Mouse (Mus musculus) liver, embryonic 13.5 days (tissue): Measurements from ENCODE around the gene Atp6v1f. TPM values are rescaled to one million over a fixed set of nuclear protein-coding genes. Genes with fewer than 3 reads are reported as not detected.

Experiments used
- ATAC-seq: fragments of 200-750 bp; cut with Nextera tagmentation; 2 replicates; pipeline ENCODE4 v1.8.0; 2017; ENCODE audit warnings: low read depth, mild to moderate bottlenecking, moderate number of reproducible peaks, moderate library complexity
- DNase-seq: peaks from one replicate; pipeline ENCODE4 v3.0.0; 2022
- H3K27ac ChIP-seq: fragments of 300-500 bp; sonication (generic); 2 replicates; pipeline ENCODE4 v1.5.1; 2015; ENCODE audit warnings: moderate library complexity, mild to moderate bottlenecking, inconsistent platforms
- H3K27me3 ChIP-seq: fragments of 300-500 bp; sonication (generic); 2 replicates; pipeline ENCODE4 v1.6.1; 2015; ENCODE audit warnings: mild to moderate bottlenecking, inconsistent platforms
- H3K36me3 ChIP-seq: fragments of 300-500 bp; sonication (generic); 2 replicates; pipeline ENCODE4 v1.6.1; 2015; ENCODE audit warnings: mild to moderate bottlenecking, inconsistent platforms
- H3K4me1 ChIP-seq: fragments of 300-500 bp; sonication (generic); replicated peaks from 2 replicates; pipeline ENCODE4 v1.6.1; 2015; ENCODE audit warnings: inconsistent platforms
- H3K4me2 ChIP-seq: fragments of 300-500 bp; sonication (generic); 2 replicates; pipeline ENCODE4 v1.6.1; 2015; ENCODE audit warnings: inconsistent platforms, mild to moderate bottlenecking, moderate library complexity
- H3K4me3 ChIP-seq: fragments of 300-500 bp; sonication (generic); replicated peaks from 2 replicates; pipeline ENCODE4 v1.5.1; 2015; ENCODE audit warnings: mild to moderate bottlenecking, inconsistent platforms
- H3K9ac ChIP-seq: fragments of 300-500 bp; sonication (generic); 2 replicates; pipeline ENCODE4 v1.6.1; 2015; ENCODE audit warnings: mild to moderate bottlenecking, inconsistent platforms
- H3K9me3 ChIP-seq: fragments of 300-500 bp; sonication (generic); replicated peaks from 2 replicates; pipeline ENCODE4 v1.6.1; 2016; ENCODE audit warnings: inconsistent platforms
- WGBS: fragments of 180-500 bp; shearing (Covaris S2); methylation state at CpG from one replicate; pipeline ENCODE4 v1.1.7; 2015; ENCODE audit not compliant: insufficient replicate concordance; 5-methylcytosine and 5-hydroxymethylcytosine counted together
- polyA plus RNA-seq: library from polyadenylated mRNA; unstranded; fragments of >200 nt; fragmentation: Nextera tagmentation; extraction: Ambion mirVana; gene quantifications from 2 replicates; pipeline ENCODE4 v1.2.1, GENCODE M21; 2015

Atp6v1f gene
- polyA plus RNA-seq, 1 experiment from 2014 or later = 152 TPM

DNA sequence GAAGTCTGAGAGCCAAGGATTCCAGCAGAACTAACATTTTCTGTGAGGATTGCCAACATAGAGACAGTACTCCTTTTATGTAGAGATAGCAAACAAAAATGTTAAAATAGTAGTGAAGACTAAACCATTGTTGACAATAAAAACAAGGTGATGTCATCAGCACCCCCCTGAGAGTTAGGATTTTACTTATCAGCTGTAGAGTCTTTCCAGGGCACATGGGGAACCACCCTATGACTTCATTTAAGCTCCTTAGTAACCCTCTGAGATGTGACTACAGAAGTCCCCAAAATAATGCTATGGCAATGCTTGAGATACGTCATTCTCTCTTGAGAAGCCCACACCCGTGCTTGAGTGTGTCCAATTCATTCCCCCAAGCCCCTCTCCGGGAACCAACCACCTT, 4.1 kb upstream of the Atp6v1f start:
- Histone ChIP-seq H3K4me3 (no peak overlapping the region), H3K4me1 (peaks cover 2% of the 10 kb centered on the region), H3K4me2 (no peak overlapping the region), H3K27me3 (no peaks in the 10 kb centered on the region), H3K36me3 (no peaks in the 10 kb centered on the region), H3K27ac (no peak overlapping the region), H3K9me3 (no peaks in the 10 kb centered on the region), H3K9ac (no peak overlapping the region)
- no peak for ATAC-seq
- 50% methylated on average over 3 of the region's 3 CpGs for WGBS
- no peak for DNase-seq

DNA sequence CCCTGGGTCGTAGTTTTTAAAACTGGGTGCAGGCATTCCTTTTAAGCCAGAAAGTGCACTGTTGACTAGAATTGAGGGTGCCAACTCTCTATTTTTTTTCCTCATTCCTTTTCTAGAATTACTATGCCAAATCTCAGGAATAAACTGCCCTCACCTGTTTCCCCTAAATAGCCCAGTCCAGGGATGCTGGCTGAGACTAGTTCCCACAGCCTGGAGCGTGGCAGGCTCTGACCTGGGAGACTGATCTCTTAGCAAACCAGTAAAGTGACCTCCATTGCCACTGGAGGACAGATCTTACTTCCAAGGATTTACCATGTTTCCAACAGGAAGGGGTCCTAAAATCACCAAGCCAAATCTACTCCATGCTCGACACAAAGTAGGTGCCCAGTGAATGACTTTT, 1.3 kb downstream of the Atp6v1f start:
- Histone ChIP-seq H3K27ac (no peak overlapping the region), H3K4me2 (peak overlapping the region; percentile 75), H3K9ac (peak overlapping the region; percentile 77), H3K4me3 (peak overlapping the region; percentile 68), H3K4me1 (peaks cover 15% of the 10 kb centered on the region), H3K27me3 (no peaks in the 10 kb centered on the region), H3K36me3 (peaks cover 23% of the 10 kb centered on the region), H3K9me3 (no peaks in the 10 kb centered on the region)
- ATAC-seq (no peak), DNase-seq (no peak)
- 70% methylated on average over 3 of the region's 3 CpGs for WGBS

DNA sequence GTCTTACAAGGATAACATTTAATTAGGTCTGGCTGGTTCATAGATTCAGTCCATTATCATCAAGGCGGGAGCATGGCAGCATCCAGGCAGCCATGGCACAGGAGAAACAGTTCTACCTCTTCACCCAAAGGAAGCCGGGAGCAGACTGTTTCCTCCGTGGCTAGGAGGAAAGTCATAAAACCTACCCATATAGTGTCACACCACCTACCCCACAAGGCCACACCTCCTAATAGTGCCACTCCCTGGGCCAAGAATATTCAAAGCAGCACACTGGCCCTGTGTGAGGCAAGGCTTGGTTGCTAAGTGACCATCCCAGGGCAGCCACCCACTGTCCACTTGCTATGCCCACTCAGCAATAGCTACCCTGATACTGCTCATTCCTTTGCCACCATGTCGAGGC, 3.6 kb downstream of the Atp6v1f start, which contains the start of gene Atp6v1fnb:
Gene Atp6v1fnb (plus strand): TSS at position 301 of the 400 bp plus-strand sequence.
- Histone ChIP-seq H3K27ac (no peak within 1 kb of the TSS), H3K4me3 (no peak within 1 kb of the TSS), H3K4me2 (no peak within 1 kb of the TSS), H3K36me3 (peaks cover 23% of the 10 kb centered on the region), H3K9me3 (no peaks in the 10 kb centered on the region), H3K9ac (no peak within 1 kb of the TSS), H3K4me1 (peaks cover 24% of the 10 kb centered on the region), H3K27me3 (peaks cover 6% of the 10 kb centered on the region; the same call in 1 of the 2 replicates)
- no peak for ATAC-seq
- no peak for DNase-seq
- 82% methylated on average over 4 of the region's 4 CpGs for WGBS

DNA sequence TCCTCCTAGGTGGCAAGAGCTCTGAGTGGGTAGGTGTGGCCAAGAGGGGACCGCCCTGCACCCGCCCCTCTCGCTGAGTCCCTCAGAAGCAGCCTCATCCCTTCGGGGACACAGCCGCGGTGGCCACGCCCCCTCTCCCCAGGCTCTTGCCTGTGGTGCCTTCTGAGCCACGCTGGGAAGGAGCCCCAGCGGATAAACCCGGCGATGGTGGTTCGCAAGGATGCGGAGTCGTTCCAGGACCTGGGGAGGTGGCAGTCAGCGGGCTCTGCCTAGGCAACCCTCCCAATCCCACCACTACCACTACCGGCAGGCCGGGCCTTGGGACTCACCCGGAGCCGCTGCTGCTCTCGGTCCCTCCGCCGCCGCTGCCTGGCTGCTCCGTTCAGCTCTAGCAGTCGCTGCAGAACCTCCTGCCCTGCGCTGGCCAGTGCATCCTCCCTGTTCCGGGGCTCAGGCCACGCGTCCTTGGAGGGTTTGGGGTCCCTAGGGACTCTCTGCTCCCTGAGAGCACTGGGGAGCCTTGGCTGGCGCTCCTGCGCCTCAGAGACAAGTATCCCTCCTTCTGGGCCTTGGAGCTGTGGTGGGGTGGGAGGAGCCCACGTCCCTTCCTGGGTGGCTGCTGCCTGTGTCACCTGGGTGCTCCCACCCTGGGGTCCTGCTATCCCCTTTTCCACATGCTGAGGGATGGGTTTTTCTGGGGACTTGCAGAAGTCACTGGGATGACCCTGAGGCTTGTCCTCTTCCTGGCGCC, 6.6 kb downstream of the Atp6v1f start:
- 3% methylated on average over 33 of the region's 33 CpGs for WGBS

GRCm38 (mm10) chr6:29474736-29475135, 7.2 kb downstream of the Atp6v1f start:
- peak overlapping the region; percentile 87 for H3K4me2 ChIP-seq

More for the DNA sequence above, 6.6 kb downstream of the Atp6v1f start:
- peaks cover 14% of the 10 kb centered on the region for H3K4me1 ChIP-seq
- no peak overlapping the region; the same call in 1 of the 2 replicates for H3K27ac ChIP-seq
- H3K9me3 ChIP-seq = no peaks in the 10 kb centered on the region
- ATAC-seq = peak; percentile 99
- peak overlapping the region; percentile 61 for H3K4me3 ChIP-seq
- peak overlapping the region; percentile 72 for H3K9ac ChIP-seq
- H3K4me2 ChIP-seq = peak overlapping the region; percentile 87
- peaks cover 19% of the 10 kb centered on the region for H3K27me3 ChIP-seq
- peaks cover 23% of the 10 kb centered on the region for H3K36me3 ChIP-seq
- peak; percentile 91 for DNase-seq

DNA sequence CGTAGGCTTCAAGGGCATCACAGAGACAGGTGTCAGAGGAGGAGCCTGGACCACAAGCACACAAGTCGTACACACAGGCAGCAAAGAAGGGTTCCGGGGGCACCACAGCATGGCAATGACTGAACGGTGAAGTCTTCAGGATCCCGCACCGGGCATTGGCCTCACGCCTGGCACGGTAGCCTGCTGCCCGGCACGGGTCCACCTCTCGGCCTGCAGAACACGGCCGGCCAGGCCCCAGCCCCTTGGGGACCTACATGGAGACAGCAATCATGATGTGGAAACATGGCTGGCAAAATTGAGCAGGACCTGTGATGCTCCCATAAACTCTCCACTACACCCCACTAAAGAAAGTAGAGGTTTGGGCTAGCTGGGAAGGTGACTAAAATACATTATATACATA, 15.2 kb downstream of the Atp6v1f start:
- DNase-seq (no peak), ATAC-seq (no peak)
- Histone ChIP-seq H3K4me3 (no peak overlapping the region), H3K4me1 (peaks cover 5% of the 10 kb centered on the region), H3K4me2 (no peak overlapping the region), H3K36me3 (no peaks in the 10 kb centered on the region), H3K27ac (no peak overlapping the region), H3K9me3 (no peaks in the 10 kb centered on the region), H3K9ac (no peak overlapping the region), H3K27me3 (peaks cover 46% of the 10 kb centered on the region)
- 84% methylated on average over 13 of the region's 13 CpGs for WGBS

More at GRCm38 (mm10) chr6:29474736-29475135, 7.2 kb downstream of the Atp6v1f start:
- no peak for DNase-seq
- Histone ChIP-seq H3K4me1 (peaks cover 13% of the 10 kb centered on the region), H3K27ac (no peak overlapping the region), H3K9me3 (no peaks in the 10 kb centered on the region), H3K27me3 (peaks cover 19% of the 10 kb centered on the region), H3K36me3 (peaks cover 22% of the 10 kb centered on the region), H3K4me3 (no peak overlapping the region), H3K9ac (no peak overlapping the region)
- 64% methylated on average over 2 of the region's 2 CpGs for WGBS
- ATAC-seq = no peak

- 5% methylated on average over 26 of the region's 26 CpGs for WGBS
- H3K36me3 ChIP-seq = no peaks in the 10 kb centered on the region
- H3K27me3 ChIP-seq = peaks cover 51% of the 10 kb centered on the region
- peak overlapping the region; percentile 70 for H3K4me2 ChIP-seq
- ATAC-seq (peak; percentile 68), DNase-seq (peak; percentile 48)
- no peaks in the 10 kb centered on the region for H3K9me3 ChIP-seq
- H3K4me3 ChIP-seq = peak overlapping the region; percentile 47
- peaks cover 5% of the 10 kb centered on the region for H3K4me1 ChIP-seq
- H3K27ac ChIP-seq = no peak overlapping the region
- peak overlapping the region; percentile 36; the same call in 1 of the 2 replicates for H3K9ac ChIP-seq
These were observed 17.4 kb downstream of the Atp6v1f start for GRCm38 (mm10) chr6:29484716-29485559.

DNA sequence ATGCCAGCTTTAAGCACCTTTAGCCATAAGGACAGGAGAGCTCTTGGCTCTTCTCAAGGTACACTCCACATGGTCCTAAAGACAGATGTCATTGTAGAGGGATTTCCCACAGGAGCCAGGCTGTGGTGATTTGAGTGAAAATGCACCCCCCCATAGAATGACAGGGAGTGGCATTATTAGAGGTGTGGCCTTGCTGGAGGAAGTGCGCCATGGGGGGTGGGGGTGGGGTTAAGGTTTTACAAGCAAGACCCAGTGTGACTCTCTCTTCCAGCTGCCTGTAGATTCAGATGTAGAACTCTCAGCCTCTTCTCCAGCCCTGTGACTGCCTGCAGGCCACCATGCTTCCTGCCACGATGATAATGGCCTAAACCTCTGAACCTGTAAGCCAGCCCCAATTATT, 18.4 kb downstream of the Atp6v1f start:
- 19% methylated on average over 2 of the region's 2 CpGs for WGBS
- H3K27me3 ChIP-seq = peaks cover 61% of the 10 kb centered on the region
- H3K9me3 ChIP-seq = no peaks in the 10 kb centered on the region
- no peak overlapping the region for H3K4me2 ChIP-seq
- no peak overlapping the region for H3K9ac ChIP-seq
- H3K4me1 ChIP-seq = peaks cover 5% of the 10 kb centered on the region
- H3K36me3 ChIP-seq = no peaks in the 10 kb centered on the region
- DNase-seq = no peak
- H3K27ac ChIP-seq = no peak overlapping the region
- no peak for ATAC-seq
- H3K4me3 ChIP-seq = no peak overlapping the region

GRCm38 (mm10) chr6:29494101-29494500, 26.6 kb downstream of the Atp6v1f start:
- Histone ChIP-seq H3K9ac (no peak overlapping the region), H3K27ac (no peak overlapping the region), H3K4me3 (no peak overlapping the region), H3K4me1 (no peaks in the 10 kb centered on the region), H3K4me2 (no peak overlapping the region), H3K9me3 (no peaks in the 10 kb centered on the region), H3K27me3 (peaks cover 78% of the 10 kb centered on the region), H3K36me3 (no peaks in the 10 kb centered on the region)
- WGBS = 52% methylated on average over 4 of the region's 4 CpGs
- DNase-seq (no peak), ATAC-seq (peak; percentile 52; the same call in 1 of the 2 replicates)

GRCm38 (mm10) chr6:29496270-29496669, 28.8 kb downstream of the Atp6v1f start:
- DNase-seq = no peak
- no peak overlapping the region for H3K4me2 ChIP-seq
- peaks cover 62% of the 10 kb centered on the region for H3K27me3 ChIP-seq
- no peak overlapping the region for H3K4me3 ChIP-seq
- no peaks in the 10 kb centered on the region for H3K9me3 ChIP-seq
- no peak overlapping the region for H3K27ac ChIP-seq
- WGBS = 15% methylated on average over 25 of the region's 25 CpGs
- no peak overlapping the region for H3K9ac ChIP-seq
- no peak for ATAC-seq
- H3K36me3 ChIP-seq = no peaks in the 10 kb centered on the region
- H3K4me1 ChIP-seq = peaks cover 13% of the 10 kb centered on the region

GRCm38 (mm10) chr6:29497791-29498190, 30.3 kb downstream of the Atp6v1f start:
- Histone ChIP-seq H3K4me3 (no peak overlapping the region), H3K9ac (no peak overlapping the region), H3K4me1 (peaks cover 15% of the 10 kb centered on the region), H3K27me3 (peaks cover 47% of the 10 kb centered on the region), H3K27ac (no peak overlapping the region), H3K9me3 (no peaks in the 10 kb centered on the region), H3K36me3 (no peaks in the 10 kb centered on the region), H3K4me2 (no peak overlapping the region)
- ATAC-seq (no peak), DNase-seq (no peak)
- 28% methylated on average over 2 of the region's 2 CpGs for WGBS
